Mouse (Mus musculus) liver, adult (tissue): ENCODE results near the gene Zcchc3.

Experiments
- GATA4 ChIP-seq: IDR thresholded peaks from 2 replicates; pipeline ENCODE4 v1.6.1; 2014; ENCODE audit warnings: mild to moderate bottlenecking, low read length; ENCODE audit not compliant: insufficient replicate concordance

Gene Zcchc3

DNA sequence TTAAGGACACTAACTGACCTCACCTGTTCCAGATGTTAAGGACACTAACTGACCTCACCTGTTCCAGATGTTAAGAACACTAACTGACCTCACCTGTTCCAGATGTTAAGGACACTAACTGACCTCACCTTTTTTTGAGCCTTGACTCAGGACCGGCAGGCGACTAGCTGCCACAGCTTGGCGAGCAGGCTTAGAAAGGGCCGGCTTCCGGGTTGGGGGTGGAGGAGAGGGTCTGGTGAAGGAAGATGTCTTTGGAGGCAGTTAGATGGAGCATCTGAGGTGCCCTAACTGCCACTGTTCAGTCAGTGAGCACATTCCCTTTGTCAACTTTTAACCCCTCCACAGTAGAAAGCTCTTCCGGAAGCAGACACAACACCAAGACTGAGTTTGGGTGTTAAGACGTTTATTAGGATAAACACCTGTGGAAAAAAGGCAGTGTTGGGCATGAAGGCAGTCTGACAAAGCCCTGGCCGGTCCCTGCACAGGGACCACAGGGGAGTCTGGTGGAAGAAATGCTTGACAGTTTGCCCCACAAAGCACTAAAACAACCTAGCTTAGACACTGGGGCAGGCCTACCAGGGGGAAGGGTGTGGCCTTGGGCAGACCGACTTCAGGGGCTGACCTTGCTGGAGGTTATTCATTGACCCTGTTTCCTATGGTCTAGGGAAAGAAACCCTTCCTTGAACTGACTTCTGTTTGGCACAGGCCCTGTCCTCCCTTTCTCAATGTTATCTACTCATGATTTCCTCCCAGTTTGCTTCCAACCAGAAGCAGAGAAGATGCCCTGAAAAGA is 21.4 kb downstream of the Zcchc3 start:
- TF ChIP-seq GATA4: peak; percentile 78; the same call in 1 of the 2 replicates

DNA sequence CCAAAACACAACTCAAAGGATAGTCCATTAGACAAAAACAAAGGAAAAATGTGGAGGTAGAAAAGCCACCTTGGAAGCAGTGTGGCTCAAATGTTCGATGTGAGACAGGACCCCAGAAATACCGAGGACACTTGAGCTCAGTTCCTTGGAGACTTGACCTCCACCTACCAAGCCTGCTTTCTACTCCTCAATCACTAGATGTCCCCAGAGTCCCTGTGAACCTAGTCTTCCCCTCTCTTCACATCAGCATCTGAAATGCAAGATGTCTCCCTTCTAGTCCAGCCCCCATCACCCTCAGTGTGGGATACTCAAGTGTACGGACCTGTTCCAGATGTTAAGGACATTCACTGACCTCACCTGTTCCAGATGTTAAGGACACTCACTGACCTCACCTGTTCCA is 22.0 kb downstream of the Zcchc3 start:
- no peak for TF ChIP-seq GATA4

DNA sequence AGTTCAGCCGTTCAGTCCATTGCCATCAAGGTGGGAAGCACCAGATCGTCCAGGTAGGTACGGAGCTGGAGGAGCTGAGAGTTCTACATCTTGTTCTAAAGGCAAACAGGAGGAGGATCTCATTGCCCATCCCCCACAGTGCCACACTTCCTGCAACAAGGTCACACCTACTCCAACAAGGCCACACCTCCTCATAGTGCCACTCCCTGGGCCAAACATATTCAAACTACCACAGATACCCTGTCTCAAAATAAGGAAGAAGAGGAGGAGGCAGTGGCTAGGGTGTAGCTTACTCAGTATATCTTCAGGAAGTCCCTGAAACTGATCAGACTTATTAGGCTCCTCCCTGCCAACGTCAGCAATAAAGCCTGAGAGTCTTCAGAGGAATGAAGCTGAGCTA is 30.6 kb downstream of the Zcchc3 start:
- TF ChIP-seq GATA4: no peak

DNA sequence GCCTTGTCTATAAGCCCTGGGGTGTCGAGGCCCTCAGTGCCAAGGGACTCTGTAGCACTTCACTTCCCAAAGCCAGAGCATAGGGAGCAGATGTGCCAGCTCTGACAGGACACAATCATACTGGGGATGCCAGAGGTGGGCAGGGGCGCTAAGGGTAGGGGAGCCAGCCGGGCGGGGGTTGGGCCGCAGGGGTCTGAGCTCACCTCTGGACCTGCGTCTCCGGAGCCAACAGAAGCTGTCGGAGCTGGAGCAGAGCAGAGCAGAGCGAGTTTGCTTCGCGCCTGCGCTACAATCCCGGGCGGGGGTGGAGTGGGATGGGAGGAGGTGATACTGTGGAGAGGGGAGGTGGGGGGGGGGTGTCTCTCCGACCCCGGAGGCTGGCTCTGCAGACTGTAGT is 38.5 kb downstream of the Zcchc3 start, which contains the start of gene Nrsn2:
Gene Nrsn2 (minus strand): TSS at position 294 of the 397 bp plus-strand sequence.
- TF ChIP-seq GATA4: no peak

DNA sequence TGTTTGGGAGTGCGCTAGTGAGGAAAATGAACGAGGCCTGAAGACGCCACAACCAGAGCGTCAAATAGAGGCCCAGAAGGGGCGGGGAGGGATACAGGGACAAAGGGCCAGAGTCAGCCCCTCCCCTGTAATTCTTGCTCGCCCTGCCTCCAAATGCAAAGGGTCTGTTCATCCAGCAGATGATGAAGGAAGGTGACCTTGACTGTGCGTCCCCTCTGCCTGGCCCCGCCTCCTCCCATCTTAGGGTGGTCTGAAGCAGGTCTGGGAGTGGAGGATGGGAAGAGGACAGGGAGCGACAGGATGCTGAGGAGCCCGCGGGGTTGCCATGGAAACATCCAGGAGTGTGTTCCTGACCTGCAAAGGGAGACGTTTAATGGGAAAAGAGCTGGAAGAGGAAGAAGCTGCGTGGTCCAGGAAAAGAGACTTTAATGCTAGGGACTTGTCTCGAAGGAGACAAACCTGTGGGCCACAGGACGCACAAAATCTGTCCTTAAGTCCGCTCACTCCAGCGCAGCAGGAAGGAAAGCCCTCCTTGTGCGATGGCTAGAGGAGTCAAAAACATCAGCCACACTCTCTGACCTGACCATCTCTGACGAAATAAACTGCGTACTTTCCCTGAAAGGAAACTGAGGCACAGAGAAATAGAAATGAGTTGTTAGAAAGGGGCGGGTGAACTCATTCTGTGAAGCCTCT is 39.0 kb downstream of the Zcchc3 start:
- TF ChIP-seq GATA4: no peak

DNA sequence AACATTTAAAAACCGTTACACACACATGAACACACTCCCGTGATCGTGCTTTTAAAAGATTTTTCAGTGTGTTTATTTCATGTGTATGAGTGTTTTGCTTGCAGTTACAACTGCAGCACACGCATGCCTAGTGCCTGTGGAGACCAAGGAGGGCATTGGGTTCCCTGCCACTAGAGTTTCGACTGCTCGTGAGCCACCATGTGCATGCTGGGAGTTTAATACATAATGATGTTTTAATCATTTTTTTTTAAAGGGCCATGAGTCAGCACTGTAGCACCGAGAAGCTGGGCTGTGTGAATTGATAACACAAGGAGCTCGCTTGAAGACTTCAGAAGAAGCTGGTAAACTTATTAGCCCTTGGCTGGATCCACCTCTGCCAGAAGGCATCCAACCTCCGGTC is 41.3 kb downstream of the Zcchc3 start:
- no peak for TF ChIP-seq GATA4

DNA sequence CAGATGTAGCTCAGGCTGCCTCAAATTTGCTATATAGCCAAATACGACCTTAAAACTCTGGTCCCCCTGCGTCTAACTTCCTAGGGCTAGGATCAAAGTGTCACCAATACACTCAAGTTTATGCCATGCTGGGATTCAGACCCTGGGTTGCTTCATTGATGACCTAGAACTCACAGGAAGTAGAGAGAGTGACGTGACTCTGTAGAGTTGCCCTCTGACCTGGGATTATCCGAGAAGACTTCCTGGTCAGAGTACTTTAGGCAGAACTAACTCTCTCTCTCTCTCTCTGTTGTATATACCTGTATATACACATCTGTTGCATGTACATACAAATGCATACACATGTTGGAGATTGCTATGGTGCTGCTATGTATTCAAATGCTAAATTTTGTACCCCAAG is 42.2 kb downstream of the Zcchc3 start:
- TF ChIP-seq GATA4: no peak

DNA sequence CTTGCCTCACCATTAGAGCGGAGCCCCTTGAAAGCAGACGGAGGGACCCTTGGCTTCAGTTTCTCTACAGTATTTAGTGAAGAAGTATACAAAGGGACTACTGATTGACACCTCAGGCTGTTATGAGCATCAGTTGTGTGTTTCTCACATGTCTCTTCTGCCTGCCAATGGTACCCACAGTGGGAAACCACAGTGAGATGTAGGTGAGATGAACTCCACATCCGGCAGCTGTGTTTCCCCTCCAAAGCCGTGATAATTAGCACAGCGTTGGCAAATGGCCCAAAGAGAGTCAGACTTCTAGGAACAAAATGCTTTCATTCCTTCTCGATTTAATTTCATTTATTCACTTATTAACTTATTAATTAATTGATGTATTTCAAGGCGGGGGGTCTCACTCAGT is 42.7 kb downstream of the Zcchc3 start:
- no peak for TF ChIP-seq GATA4

DNA sequence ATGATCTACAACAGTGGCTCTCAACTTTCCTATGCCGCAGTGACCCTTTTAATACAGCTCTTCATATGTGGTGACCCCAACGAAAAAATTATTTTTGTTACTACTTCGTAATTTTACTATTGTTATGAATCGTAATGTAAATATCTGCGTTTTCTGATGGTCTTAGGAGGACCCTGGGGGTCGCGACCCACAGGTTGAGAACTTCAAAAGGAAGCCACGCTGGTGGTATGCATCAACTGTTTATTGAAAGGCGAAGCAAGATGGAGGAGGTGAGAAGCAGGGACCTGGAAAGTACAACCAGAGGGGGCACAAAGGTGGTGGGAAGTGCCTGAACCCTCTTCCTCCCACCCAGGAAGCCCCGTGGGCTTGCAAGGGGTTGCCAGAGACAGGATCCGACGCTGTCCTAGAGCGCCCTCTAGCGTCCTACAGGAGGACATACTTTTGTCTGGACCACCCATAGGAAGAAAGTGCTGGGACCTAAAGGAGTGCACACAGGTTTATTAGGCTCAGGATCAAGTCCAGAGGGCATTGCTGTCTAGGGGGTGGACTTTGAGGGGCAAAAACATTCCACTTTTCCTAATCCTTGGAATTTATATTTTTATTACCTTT is 46.2 kb downstream of the Zcchc3 start:
- TF ChIP-seq GATA4: no peak

DNA sequence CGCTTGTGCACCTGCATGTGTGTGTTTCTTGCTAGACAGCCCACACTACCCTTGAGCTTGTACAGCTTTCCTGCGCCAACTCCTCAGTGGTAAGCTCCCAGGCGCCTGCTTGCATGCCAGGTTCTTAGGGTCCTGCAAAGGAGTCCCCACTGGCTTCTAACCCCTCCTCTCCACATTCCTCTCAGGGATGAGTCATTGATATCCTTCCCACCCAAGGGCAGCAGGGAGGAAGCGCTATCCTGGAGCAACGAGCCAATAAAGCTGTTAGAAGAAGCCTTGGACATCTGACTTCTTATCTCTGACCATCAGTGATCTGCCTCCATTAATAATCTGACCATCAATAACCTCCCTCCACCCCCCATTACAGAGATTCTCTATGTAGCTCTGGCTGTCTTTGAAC is 46.9 kb downstream of the Zcchc3 start:
- no peak for TF ChIP-seq GATA4

DNA sequence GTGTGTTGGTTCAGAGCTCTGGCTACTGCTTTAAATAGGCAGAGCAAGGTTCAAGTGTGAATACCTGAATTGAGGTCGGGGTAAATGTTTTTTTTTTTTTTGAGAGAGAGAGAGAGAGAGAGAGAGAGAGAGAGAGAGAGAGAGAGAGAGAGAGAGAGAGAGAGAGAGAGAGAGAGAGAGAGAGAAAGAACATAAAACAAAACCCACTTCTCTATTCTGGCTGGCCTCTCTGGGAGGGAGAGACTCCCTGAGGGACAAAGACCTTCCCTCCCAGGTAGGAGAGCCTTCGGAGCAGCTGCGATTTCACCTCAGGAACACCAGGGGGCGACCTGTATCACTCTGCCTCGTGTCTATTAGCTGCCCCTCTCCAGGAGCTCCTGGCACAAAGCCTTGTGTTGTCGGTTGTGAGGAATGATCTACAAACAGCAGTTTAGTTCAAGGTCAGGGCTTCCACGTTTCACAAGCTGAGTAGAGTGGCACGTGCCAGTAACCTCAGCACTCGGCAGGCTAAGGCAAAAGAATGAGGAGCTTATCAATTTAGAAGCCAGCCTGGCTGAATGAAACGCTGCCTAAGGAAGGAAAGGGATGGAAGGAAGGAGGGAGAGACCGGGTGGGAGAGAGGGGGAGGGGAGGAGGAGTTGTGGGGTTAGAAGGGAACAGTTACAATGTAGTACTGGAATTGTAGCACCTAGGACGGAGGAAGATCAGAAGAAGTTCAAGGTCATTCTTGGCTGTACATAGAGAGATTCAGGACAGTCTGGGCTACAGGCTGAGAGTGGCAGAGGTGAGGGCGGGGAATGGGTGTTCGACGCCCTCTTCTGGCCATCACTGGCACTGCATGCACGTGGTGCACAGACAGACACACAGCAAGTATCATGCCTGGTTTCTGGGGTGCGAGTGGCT is 51.3 kb downstream of the Zcchc3 start:
- TF ChIP-seq GATA4: peak; percentile 17; the same call in 1 of the 2 replicates
